Mouse (Mus musculus): ENCODE measurements at regions not wholly inside any gene's neighbourhood (a gene's known extent, or its start where the extent isn't known, plus 50 kb on each side); places are given as distances from the start of the nearest gene placed in this dataset.
A peak's percentile ranks its signal among the peaks of the same experiment; 100 is the strongest.

DNA sequence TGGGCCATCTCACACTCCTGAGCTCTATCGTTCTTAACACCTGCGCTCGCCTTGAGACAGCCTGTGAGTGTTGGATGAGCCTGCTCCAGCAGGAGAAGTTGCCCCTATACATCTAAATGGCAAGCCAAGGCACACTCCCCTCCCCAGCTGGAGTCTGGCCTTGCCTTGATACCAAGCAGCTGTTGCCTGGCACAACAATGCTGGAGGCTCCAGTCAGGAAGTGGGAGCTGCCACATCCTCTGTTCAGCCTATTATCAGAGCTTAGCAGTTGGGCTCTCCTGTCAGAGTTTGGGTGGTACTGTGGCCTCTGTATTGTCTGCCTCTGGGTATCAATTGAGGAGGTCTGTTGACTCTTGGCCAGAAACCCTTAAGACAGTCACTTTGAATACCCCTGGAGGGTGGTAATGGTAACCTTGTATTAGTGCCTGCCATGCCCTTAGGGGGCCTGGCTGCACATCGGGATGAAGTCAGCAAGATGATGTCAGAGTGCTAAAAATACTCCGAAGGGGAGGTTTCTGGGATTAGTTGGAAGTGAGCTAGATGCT lies 227.4 kb upstream of the Jarid2 start:
- Histone ChIP-seq H3K27ac (ENCODE audit: low read length) (no peak overlapping the region), H3K9ac (replicated peaks; ENCODE audit: low read depth, low read length) (no peak overlapping the region), H3K4me3 (ENCODE audit: low read depth, low read length) (no peak overlapping the region), H3K9me3 (ENCODE audit: control insufficient read depth, low read depth, low read length) (no peaks in the 10 kb centered on the region), H3K36me3 (ENCODE audit: control insufficient read depth, insufficient read depth, low read length) (no peaks in the 10 kb centered on the region), H3K27me3 (ENCODE audit: control insufficient read depth, insufficient read depth, low read length) (no peaks in the 10 kb centered on the region), H3K4me1 (ENCODE audit: control insufficient read depth, insufficient read depth, low read length) (peaks cover 17% of the 10 kb centered on the region), H3K4me2 (replicated peaks; ENCODE audit: low read depth, low read length) (no peak overlapping the region)
- WGBS: 45% methylated on average over 5 of the region's 5 CpGs
- no peak for ATAC-seq (ENCODE audit: insufficient number of reproducible peaks, insufficient read depth, low FRiP score, low read depth)

DNA sequence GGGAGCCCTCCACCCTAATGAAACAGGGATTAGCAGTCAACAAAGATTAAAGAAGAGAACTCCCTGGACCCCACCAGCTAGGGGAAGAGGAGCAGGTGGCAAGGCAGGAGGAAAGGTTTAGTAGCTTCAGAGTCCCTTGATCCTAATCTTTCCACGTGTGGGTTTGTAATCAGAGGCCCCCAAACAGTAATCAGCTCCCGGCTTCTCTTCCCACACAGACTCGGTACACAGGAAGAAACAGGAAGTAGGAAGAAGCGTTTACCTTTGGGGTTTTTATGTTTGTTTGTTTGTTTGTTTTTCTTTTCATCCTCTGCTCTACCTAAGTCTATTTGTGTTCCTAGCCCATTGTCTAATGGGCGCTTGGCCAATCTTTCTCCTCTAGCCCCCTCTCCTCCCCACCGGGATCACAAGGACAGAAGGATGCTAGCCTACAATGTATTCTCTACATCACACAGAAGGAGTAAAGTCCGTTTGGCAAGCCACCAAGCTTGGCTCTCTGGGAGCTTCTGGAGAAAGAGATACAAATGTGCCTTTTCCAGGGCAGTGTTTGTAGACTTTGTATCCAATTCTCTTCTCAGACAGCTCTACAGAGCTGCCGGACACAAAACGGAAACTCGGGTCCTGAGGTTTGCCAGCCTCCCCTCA lies 226.5 kb upstream of the Jarid2 start:
- 47% methylated on average over 10 of the region's 10 CpGs for WGBS
- H3K36me3 ChIP-seq (ENCODE audit: control insufficient read depth, insufficient read depth, low read length): no peaks in the 10 kb centered on the region
- H3K4me2 ChIP-seq (replicated peaks; ENCODE audit: low read depth, low read length): 0 out of 2 replicates have a peak overlapping the region, but pooled peaks have one; percentile 7
- no peak overlapping the region for H3K9ac ChIP-seq (replicated peaks; ENCODE audit: low read depth, low read length)
- H3K4me1 ChIP-seq (ENCODE audit: control insufficient read depth, insufficient read depth, low read length): peaks cover 17% of the 10 kb centered on the region
- H3K27me3 ChIP-seq (ENCODE audit: control insufficient read depth, insufficient read depth, low read length): no peaks in the 10 kb centered on the region
- ATAC-seq (ENCODE audit: insufficient number of reproducible peaks, insufficient read depth, low FRiP score, low read depth): no peak
- H3K4me3 ChIP-seq (ENCODE audit: low read depth, low read length): no peak overlapping the region
- H3K27ac ChIP-seq (ENCODE audit: low read length): peak overlapping the region; percentile 61; the same call in 1 of the 2 replicates
- no peaks in the 10 kb centered on the region for H3K9me3 ChIP-seq (ENCODE audit: control insufficient read depth, low read depth, low read length)

DNA sequence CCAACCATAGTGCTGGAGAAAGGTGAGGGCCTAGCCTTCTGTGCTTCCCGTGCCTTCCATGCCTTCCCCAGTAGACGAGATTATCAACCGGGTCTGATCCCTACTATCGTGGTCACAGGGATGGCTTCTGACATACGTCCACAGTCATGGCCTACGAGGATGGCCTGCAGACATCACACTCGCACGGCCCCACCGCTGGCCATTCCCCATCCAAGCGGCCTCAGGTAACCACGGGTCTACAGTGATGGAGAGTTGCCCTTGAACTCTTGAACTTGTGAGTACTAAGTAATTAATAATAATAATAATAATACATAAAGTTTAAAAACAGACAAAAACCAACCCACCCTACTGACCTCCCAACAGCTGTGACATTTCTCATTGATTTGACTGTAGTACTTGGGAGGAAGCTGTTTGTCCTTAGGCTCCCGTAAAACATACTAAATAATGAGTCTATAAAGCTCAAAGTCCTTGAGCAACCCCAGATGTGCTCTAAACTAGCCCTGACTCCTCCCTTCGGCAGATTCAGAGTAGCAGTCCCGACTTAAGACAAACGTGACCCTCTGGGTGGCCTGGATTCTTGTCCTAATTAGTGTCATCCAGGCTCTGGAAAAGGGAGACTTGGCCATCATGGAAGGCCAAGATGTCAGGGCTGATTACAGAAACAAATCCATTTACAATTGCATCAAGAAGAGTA lies 225.9 kb upstream of the Jarid2 start:
- H3K9me3 ChIP-seq (ENCODE audit: control insufficient read depth, low read depth, low read length): no peaks in the 10 kb centered on the region
- ATAC-seq (ENCODE audit: insufficient number of reproducible peaks, insufficient read depth, low FRiP score, low read depth): peak; percentile 56; the same call in 1 of the 2 replicates
- H3K27ac ChIP-seq (ENCODE audit: low read length): peak overlapping the region; percentile 61
- H3K9ac ChIP-seq (replicated peaks; ENCODE audit: low read depth, low read length): no peak overlapping the region
- 0 out of 2 replicates have a peak overlapping the region, but pooled peaks have one; percentile 7 for H3K4me2 ChIP-seq (replicated peaks; ENCODE audit: low read depth, low read length)
- peaks cover 17% of the 10 kb centered on the region for H3K4me1 ChIP-seq (ENCODE audit: control insufficient read depth, insufficient read depth, low read length)
- H3K4me3 ChIP-seq (ENCODE audit: low read depth, low read length): no peak overlapping the region
- H3K36me3 ChIP-seq (ENCODE audit: control insufficient read depth, insufficient read depth, low read length): no peaks in the 10 kb centered on the region
- 47% methylated on average over 15 of the region's 15 CpGs for WGBS
- no peaks in the 10 kb centered on the region for H3K27me3 ChIP-seq (ENCODE audit: control insufficient read depth, insufficient read depth, low read length)

DNA sequence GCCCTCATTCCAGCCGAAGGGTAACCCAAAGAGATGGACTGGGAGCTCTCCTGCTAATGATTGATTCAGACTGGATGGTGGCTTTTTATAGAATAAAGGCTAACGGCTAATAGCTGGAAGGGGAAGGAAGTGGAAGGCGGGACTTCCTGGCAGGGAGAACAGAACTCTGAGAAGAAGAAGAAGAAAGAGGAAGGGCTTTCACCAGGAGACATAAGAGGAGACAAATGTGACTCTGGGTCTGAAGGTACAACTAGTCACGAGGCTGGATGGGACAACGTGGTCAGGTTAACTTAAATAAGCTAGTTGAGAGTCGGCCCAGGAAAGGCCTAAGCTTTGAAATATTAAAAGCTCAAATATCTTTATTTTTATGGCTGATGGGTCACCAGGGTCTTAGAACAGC lies 224.8 kb upstream of the Jarid2 start:
- 78% methylated on average over 6 of the region's 6 CpGs for WGBS
- no peak overlapping the region for H3K4me3 ChIP-seq (ENCODE audit: low read depth, low read length)
- H3K9me3 ChIP-seq (ENCODE audit: control insufficient read depth, low read depth, low read length): no peaks in the 10 kb centered on the region
- no peak overlapping the region for H3K4me2 ChIP-seq (replicated peaks; ENCODE audit: low read depth, low read length)
- no peaks in the 10 kb centered on the region for H3K36me3 ChIP-seq (ENCODE audit: control insufficient read depth, insufficient read depth, low read length)
- ATAC-seq (ENCODE audit: insufficient number of reproducible peaks, insufficient read depth, low FRiP score, low read depth): no peak
- no peak overlapping the region for H3K27ac ChIP-seq (ENCODE audit: low read length)
- H3K9ac ChIP-seq (replicated peaks; ENCODE audit: low read depth, low read length): no peak overlapping the region
- peaks cover 19% of the 10 kb centered on the region for H3K4me1 ChIP-seq (ENCODE audit: control insufficient read depth, insufficient read depth, low read length)
- H3K27me3 ChIP-seq (ENCODE audit: control insufficient read depth, insufficient read depth, low read length): no peaks in the 10 kb centered on the region

DNA sequence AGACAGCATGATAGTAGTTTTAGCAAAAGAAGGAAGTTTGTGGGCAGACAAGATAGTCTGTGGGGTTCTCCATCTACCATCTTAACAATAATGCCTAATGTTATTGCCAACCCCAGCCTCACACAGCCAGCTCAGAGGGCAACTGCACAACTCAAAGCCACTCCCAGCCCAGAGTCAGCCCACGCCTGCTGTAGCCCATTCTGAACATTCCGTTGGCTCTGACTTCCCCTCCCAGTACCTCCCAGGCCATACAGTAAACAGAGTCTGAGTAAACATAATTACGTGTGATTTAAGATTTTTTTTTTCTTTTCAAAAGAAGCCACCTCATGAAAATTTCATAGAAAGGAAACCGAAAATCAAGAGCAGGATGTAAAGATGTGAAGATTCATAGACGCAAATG lies 222.3 kb upstream of the Jarid2 start:
- H3K36me3 ChIP-seq (ENCODE audit: control insufficient read depth, insufficient read depth, low read length): no peaks in the 10 kb centered on the region
- H3K9me3 ChIP-seq (ENCODE audit: control insufficient read depth, low read depth, low read length): no peaks in the 10 kb centered on the region
- H3K27ac ChIP-seq (ENCODE audit: low read length): no peak overlapping the region
- 48% methylated on average over 5 of the region's 5 CpGs for WGBS
- ATAC-seq (ENCODE audit: insufficient number of reproducible peaks, insufficient read depth, low FRiP score, low read depth): no peak
- H3K4me3 ChIP-seq (ENCODE audit: low read depth, low read length): no peak overlapping the region
- peaks cover 16% of the 10 kb centered on the region for H3K4me1 ChIP-seq (ENCODE audit: control insufficient read depth, insufficient read depth, low read length)
- no peak overlapping the region for H3K4me2 ChIP-seq (replicated peaks; ENCODE audit: low read depth, low read length)
- no peak overlapping the region for H3K9ac ChIP-seq (replicated peaks; ENCODE audit: low read depth, low read length)
- H3K27me3 ChIP-seq (ENCODE audit: control insufficient read depth, insufficient read depth, low read length): no peaks in the 10 kb centered on the region

DNA sequence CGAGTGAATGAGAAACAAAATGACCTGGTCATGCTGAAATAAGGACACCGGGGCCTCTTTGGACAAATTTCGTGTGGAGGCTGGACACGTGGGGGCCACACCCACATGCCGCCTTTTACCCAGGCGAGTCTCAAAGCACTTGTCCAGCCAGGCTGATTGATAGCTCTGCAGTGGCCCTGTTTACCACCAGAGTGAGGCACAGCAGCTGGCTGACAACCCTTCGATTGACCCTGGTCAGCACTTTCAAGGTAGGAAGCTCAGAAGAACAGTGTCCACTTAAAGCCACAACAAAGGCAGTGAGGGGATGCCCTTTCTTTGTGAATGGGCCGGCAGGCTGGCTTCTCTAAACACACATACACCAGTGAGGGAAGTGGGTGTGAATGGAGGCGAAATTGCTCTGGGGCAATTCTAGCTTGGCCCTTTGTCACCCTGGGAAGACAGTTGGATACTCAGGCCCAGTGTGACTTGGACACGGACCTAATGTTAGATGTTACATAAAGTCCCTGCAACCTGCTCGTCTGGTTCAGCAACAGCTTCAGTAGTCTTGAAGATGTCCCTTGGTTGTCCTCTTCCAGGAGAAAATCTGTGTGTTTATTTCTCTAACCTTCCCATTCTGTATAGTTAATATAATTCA lies 219.6 kb upstream of the Jarid2 start:
- Histone ChIP-seq H3K9me3 (ENCODE audit: control insufficient read depth, low read depth, low read length) (no peaks in the 10 kb centered on the region), H3K27me3 (ENCODE audit: control insufficient read depth, insufficient read depth, low read length) (no peaks in the 10 kb centered on the region), H3K4me3 (ENCODE audit: low read depth, low read length) (no peak overlapping the region), H3K36me3 (ENCODE audit: control insufficient read depth, insufficient read depth, low read length) (no peaks in the 10 kb centered on the region), H3K27ac (ENCODE audit: low read length) (no peak overlapping the region), H3K4me1 (ENCODE audit: control insufficient read depth, insufficient read depth, low read length) (peaks cover 6% of the 10 kb centered on the region; the same call in 1 of the 2 replicates), H3K4me2 (replicated peaks; ENCODE audit: low read depth, low read length) (no peak overlapping the region), H3K9ac (replicated peaks; ENCODE audit: low read depth, low read length) (no peak overlapping the region)
- 28% methylated on average over 11 of the region's 11 CpGs for WGBS
- ATAC-seq (ENCODE audit: insufficient number of reproducible peaks, insufficient read depth, low FRiP score, low read depth): no peak

DNA sequence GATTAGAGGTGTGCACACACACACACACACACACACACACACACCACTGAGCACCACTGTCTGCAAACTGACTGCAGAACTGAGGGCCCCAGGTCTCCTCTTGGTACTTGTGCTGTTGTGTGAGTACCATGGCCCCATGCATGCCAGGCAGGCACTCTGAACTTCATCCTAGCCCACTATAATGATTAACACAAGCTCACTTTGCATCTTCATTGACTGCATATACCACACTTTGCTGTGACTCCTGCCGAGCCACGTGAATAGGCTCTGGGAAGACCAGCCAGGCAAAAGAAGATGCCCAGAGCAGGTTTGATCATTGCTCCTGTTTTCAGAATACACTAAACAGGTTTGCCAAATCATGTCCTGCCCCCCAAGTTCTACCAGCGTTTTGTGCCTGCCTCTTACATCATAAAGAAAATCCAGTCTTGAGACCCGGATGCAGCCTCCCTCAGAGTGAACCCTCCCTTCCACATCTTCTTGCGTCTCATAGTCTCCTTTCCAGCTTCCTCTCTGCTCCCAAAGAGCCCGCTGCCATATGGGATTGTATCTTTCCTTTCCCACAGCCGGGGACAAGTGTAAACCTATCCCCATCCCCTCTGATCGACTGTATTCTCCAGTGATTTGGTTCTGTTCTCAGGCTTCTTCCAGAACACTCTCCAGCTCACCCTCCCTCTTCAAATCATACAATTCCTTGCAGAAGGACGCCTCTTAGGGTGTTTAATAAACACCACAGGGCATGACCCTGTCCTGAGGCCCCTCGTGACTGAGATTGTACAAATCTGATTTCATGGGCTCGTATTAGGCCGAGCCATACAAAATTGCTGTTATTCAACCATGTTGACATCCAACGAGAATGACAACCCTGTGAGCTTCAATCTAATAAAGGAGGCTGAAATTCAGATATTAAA lies 215.6 kb upstream of the Jarid2 start:
- no peak overlapping the region for H3K9ac ChIP-seq (replicated peaks; ENCODE audit: low read depth, low read length)
- no peak overlapping the region for H3K4me3 ChIP-seq (ENCODE audit: low read depth, low read length)
- H3K4me2 ChIP-seq (replicated peaks; ENCODE audit: low read depth, low read length): no peak overlapping the region
- H3K4me1 ChIP-seq (ENCODE audit: control insufficient read depth, insufficient read depth, low read length): peaks cover 6% of the 10 kb centered on the region; the same call in 1 of the 2 replicates
- WGBS: 64% methylated on average over 13 of the region's 13 CpGs
- no peak overlapping the region for H3K27ac ChIP-seq (ENCODE audit: low read length)
- no peaks in the 10 kb centered on the region for H3K9me3 ChIP-seq (ENCODE audit: control insufficient read depth, low read depth, low read length)
- H3K27me3 ChIP-seq (ENCODE audit: control insufficient read depth, insufficient read depth, low read length): no peaks in the 10 kb centered on the region
- ATAC-seq (ENCODE audit: insufficient number of reproducible peaks, insufficient read depth, low FRiP score, low read depth): no peak
- H3K36me3 ChIP-seq (ENCODE audit: control insufficient read depth, insufficient read depth, low read length): no peaks in the 10 kb centered on the region

Measured in stomach, embryonic 14.5 days (tissue).